Mouse (Mus musculus) neural tube, embryonic 14.5 days (tissue): ENCODE results near the gene Olfr549. TPM values are rescaled to one million over a fixed set of nuclear protein-coding genes. Genes with fewer than 3 reads are reported as not detected.

Source experiments
- ATAC-seq: fragments of 200-750 bp; cut with Nextera tagmentation; 2 replicates; pipeline ENCODE4 v1.8.0; 2017; ENCODE audit warnings: low read depth, mild to moderate bottlenecking, moderate TSS enrichment, moderate library complexity
- H3K27ac ChIP-seq: fragments of 300-500 bp; sonication (generic); 2 replicates; pipeline ENCODE4 v1.5.1; 2014; ENCODE audit warnings: low read depth, mild to moderate bottlenecking, control low read depth, low read length, moderate library complexity, mixed read lengths
- H3K27me3 ChIP-seq: fragments of 300-500 bp; sonication (generic); 2 replicates; pipeline ENCODE4 v1.6.1; 2014; ENCODE audit warnings: low read length; ENCODE audit not compliant: control insufficient read depth, insufficient read depth
- H3K36me3 ChIP-seq: fragments of 300-500 bp; sonication (generic); 2 replicates; pipeline ENCODE4 v1.6.1; 2014; ENCODE audit warnings: low read length, mixed read lengths; ENCODE audit not compliant: control insufficient read depth, insufficient read depth
- H3K4me1 ChIP-seq: fragments of 300-500 bp; sonication (generic); 2 replicates; pipeline ENCODE4 v1.6.1; 2014; ENCODE audit warnings: low read length; ENCODE audit not compliant: control insufficient read depth, insufficient read depth
- H3K4me2 ChIP-seq: fragments of 300-500 bp; sonication (generic); 2 replicates; pipeline ENCODE4 v1.6.1; 2014; ENCODE audit warnings: mild to moderate bottlenecking, low read depth, low read length, control low read depth
- H3K4me3 ChIP-seq: fragments of 300-500 bp; sonication (generic); 2 replicates; pipeline ENCODE4 v1.5.1; 2014; ENCODE audit warnings: low read depth, low read length, control low read depth, mixed read lengths
- H3K9ac ChIP-seq: fragments of 300-500 bp; sonication (generic); replicated peaks from 2 replicates; pipeline ENCODE4 v1.6.1; 2014; ENCODE audit warnings: low read depth, mild to moderate bottlenecking, control low read depth, low read length, mixed read lengths
- H3K9me3 ChIP-seq: fragments of 300-500 bp; sonication (generic); 2 replicates; pipeline ENCODE4 v1.6.1; 2016; ENCODE audit warnings: low read length; ENCODE audit not compliant: control insufficient read depth
- WGBS: fragments of 180-500 bp; shearing (Covaris S2); extraction: QIAGEN DNeasy Blood & Tissue Kit; methylation state at CpG from one replicate; pipeline ENCODE4 v1.1.7; 2014; 5-methylcytosine and 5-hydroxymethylcytosine counted together
- polyA plus RNA-seq: library from polyadenylated mRNA; unstranded; fragments of >200 nt; fragmentation: Nextera tagmentation; extraction: Ambion mirVana; gene quantifications from 2 replicates; pipeline ENCODE4 v1.2.1, GENCODE M21; 2014

Olfr549 gene
- polyA plus RNA-seq, 1 experiment from 2014 or later, result not detected

DNA sequence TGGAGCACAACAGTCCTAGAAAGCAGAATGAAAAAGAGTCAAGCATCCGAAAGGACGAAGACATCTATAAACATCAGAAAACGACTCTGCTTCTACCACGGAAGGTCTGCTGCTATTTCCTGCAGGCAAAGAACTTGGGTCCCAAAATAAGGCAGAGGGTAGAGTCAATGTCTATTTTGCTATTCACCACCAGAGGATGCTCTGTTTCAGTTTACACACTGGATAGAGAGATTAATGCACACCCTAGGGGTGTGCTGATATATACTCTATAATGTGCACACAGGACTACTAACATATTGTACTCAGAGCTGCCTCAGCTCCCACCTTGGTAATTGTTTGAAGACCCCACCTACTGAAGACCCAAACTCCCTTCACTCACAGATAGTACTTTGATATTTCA is 16.5 kb downstream of the Olfr549 start:
- H3K27me3 ChIP-seq, result no peaks in the 10 kb centered on the region
- ATAC-seq, result no peak
- no peaks in the 10 kb centered on the region for H3K36me3 ChIP-seq
- H3K9ac ChIP-seq, result no peak overlapping the region
- H3K9me3 ChIP-seq, result no peaks in the 10 kb centered on the region
- H3K4me1 ChIP-seq, result no peaks in the 10 kb centered on the region
- 87% methylated on average over 4 of the region's 4 CpGs for WGBS
- no peak overlapping the region for H3K4me3 ChIP-seq
- no peak overlapping the region for H3K4me2 ChIP-seq
- H3K27ac ChIP-seq, result no peak overlapping the region

DNA sequence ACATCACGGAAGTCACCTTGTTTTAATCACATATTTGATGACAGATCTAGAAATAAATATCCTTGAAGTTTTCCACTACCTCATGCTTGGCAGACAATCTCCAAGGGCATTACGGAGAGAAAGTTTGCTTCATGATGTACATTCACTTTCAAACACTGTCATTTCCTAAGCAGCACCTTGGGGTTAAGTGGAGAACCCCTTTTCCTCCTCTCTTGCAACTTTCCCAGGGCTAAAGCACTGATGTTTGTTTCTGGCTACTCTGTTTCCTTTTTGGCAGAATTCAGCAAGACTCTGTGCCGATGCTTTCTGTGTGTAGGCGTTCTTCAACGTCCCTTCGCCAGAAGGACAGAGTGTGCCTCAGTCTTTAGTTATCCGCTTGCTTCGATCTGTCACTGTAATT is 21.5 kb downstream of the Olfr549 start, which contains the start of gene Olfr550:
Gene Olfr550, plus strand, starts transcription at position 301 of the 400 bp plus-strand sequence.
- Histone ChIP-seq H3K4me1 (no peaks in the 10 kb centered on the region), H3K27me3 (no peaks in the 10 kb centered on the region), H3K4me3 (no peak within 1 kb of the TSS), H3K9ac (no peak within 1 kb of the TSS), H3K9me3 (no peaks in the 10 kb centered on the region), H3K36me3 (no peaks in the 10 kb centered on the region), H3K27ac (no peak within 1 kb of the TSS), H3K4me2 (no peak within 1 kb of the TSS)
- ATAC-seq, result no peak
- 93% methylated on average over 8 of the region's 8 CpGs for WGBS

DNA sequence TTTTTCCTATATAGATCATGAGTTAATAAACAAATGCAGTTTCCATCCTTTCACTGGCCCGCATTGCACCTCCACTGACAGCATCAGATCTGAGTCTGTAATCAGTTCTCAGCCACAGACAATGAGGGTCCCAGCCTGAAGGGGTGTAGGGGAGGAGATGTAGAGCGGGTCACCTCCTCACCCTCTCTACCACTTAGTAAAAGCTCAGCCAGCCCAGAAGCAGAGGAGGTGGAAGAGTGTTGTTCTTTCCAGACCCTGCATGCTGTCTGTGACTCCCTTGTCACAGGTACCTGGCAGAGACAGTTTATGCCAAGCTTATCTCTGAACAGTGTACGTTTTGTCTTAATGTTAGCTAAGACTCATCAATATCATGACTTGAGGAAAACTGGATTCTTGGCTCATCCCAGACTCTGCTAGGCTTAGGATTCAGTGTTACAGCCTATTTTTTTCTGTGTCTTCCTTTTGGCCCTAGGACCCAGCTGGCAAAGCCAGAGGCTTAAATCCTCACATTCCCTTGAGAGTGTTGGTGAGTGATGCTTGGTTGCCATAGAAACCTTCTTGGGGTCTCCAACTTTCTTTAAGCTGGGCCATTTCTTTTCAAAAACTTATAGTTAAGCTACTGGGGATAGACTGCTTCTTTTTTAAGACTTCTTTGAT is 23.6 kb downstream of the Olfr549 start:
- WGBS, result 71% methylated on average over 3 of the region's 3 CpGs
- H3K4me2 ChIP-seq, result no peak overlapping the region
- H3K4me3 ChIP-seq, result no peak overlapping the region
- no peak overlapping the region for H3K9ac ChIP-seq
- no peak; the same call in 1 of the 2 replicates for ATAC-seq
- H3K4me1 ChIP-seq, result no peaks in the 10 kb centered on the region
- no peaks in the 10 kb centered on the region for H3K36me3 ChIP-seq
- H3K27me3 ChIP-seq, result no peaks in the 10 kb centered on the region
- H3K27ac ChIP-seq, result no peak overlapping the region
- no peaks in the 10 kb centered on the region for H3K9me3 ChIP-seq

DNA sequence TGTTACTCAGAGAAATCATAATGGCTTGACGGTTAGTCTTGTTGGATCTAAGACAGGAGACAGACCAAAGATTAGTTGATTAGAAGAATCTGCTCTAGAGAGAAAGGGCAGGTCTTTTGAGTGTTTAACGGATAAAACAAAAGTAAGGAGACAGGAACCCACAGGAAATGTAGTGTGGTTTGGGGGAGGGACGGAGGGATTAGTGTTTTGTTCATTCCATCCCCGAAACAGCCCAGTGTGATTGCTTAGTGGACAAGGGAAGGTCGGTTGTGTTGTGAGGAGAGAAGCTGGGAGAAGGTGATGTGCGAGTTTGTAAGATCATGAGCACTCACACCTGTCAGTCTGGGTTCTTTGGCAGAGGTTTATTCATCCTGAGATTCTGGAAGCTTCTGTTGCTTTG is 26.3 kb downstream of the Olfr549 start:
- WGBS, result 81% methylated on average over 6 of the region's 6 CpGs
- no peak overlapping the region for H3K27ac ChIP-seq
- no peak for ATAC-seq
- H3K9ac ChIP-seq, result no peak overlapping the region
- no peaks in the 10 kb centered on the region for H3K9me3 ChIP-seq
- no peak overlapping the region for H3K4me2 ChIP-seq
- H3K4me3 ChIP-seq, result no peak overlapping the region
- H3K27me3 ChIP-seq, result no peaks in the 10 kb centered on the region
- H3K36me3 ChIP-seq, result no peaks in the 10 kb centered on the region
- H3K4me1 ChIP-seq, result no peaks in the 10 kb centered on the region

DNA sequence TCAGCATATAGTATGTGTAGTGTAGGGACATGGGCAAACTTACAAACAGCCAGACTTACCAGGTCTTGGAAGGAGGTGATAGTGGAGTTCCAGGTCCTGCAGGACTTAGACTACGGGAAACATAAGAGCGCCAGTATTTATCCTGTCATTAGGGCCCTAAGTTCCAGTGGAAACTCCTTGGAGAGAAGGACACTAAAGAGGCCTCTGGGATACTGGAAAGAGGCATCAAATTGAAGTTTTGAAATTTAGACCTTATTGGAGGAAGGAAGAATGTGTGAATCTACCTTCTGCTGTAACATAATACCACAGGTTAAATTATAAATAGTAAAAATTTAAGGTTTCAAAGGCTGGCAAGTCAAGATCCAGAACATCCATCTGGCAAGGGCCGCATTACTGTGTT is 42.1 kb downstream of the Olfr549 start, which contains the start of gene Olfr551:
Gene Olfr551, minus strand, starts transcription at position 101 of the 400 bp plus-strand sequence.
- Histone ChIP-seq H3K36me3 (no peaks in the 10 kb centered on the region), H3K4me2 (no peak within 1 kb of the TSS), H3K4me1 (no peaks in the 10 kb centered on the region), H3K9me3 (no peaks in the 10 kb centered on the region), H3K4me3 (no peak within 1 kb of the TSS), H3K27ac (no peak within 1 kb of the TSS), H3K27me3 (no peaks in the 10 kb centered on the region), H3K9ac (no peak within 1 kb of the TSS)
- ATAC-seq, result no peak
- 94% methylated on average over 3 of the region's 3 CpGs for WGBS

DNA sequence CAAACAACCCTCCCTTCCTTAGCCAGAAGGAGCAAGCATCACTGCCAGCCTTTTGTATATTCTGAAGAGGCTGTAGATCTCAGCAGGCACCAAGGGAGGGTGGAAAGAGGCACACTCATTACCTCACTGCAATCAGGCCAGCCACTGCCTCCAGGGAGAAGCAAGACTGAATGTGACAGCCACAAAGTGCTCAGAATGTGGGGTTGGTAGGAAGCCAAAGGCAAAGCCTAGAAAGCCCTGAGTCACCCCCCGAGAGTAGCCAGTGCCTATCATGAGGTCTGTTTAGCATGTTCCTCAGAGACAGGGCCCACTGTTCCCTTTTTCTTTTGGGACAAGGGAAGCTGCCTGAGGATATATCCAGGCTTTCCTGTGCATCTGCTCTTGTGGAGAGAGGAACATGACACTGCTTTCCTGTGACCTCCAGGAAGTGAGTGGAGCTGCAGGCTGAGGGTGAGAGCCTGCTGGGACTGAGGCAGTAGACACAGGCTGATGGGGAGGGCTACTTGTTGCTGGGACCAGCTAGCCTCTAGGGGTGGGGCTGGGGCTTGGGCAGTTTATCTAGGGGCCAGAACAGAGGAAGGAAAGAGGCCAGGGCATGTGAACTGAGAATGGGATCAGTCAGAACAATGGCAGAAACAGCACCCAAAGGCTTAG is 47.8 kb downstream of the Olfr549 start, which contains the start of gene Olfr552:
Gene Olfr552, plus strand, starts transcription at position 393 of the 654 bp plus-strand sequence.
- Histone ChIP-seq H3K4me1 (no peaks in the 10 kb centered on the region), H3K4me2 (no peak within 1 kb of the TSS), H3K9me3 (no peaks in the 10 kb centered on the region), H3K9ac (no peak within 1 kb of the TSS), H3K36me3 (no peaks in the 10 kb centered on the region), H3K27me3 (no peaks in the 10 kb centered on the region), H3K27ac (no peak within 1 kb of the TSS), H3K4me3 (no peak within 1 kb of the TSS)
- ATAC-seq, result no peak
- WGBS, result 72% methylated on average over 1 of the region's 1 CpGs

Other genes starting within 250 kb of the Olfr549 start
- 35.3 and 37.6 TPM in 2 replicates for gene Rrm1, start 108.2 kb upstream of the Olfr549 start, polyA plus RNA-seq
- gene Olfr543, start 68.2 kb upstream of the Olfr549 start, polyA plus RNA-seq, result 0.80 and 1.3 TPM in 2 replicates
- gene Olfr544, start 61.6 kb upstream of the Olfr549 start, polyA plus RNA-seq, result 0.12 and 0.21 TPM in 2 replicates
- 0.19 and 0.37 TPM in 2 replicates for gene Olfr545, start 50.3 kb upstream of the Olfr549 start, polyA plus RNA-seq
- gene Olfr547, start 15.1 kb upstream of the Olfr549 start, polyA plus RNA-seq, result not detected in 2 replicates
- gene Olfr548-ps1, start 9.0 kb upstream of the Olfr549 start, polyA plus RNA-seq, result not detected in 2 replicates
- 0.11 and 0.58 TPM in 2 replicates for gene Trim21, start 15.6 kb downstream of the Olfr549 start, polyA plus RNA-seq
- not detected in 2 replicates for gene Olfr550, start 21.6 kb downstream of the Olfr549 start, polyA plus RNA-seq
- gene Olfr551, start 42.0 kb downstream of the Olfr549 start, polyA plus RNA-seq, result not detected in 2 replicates
- not detected in 2 replicates for gene Olfr552, start 47.9 kb downstream of the Olfr549 start, polyA plus RNA-seq
- gene Olfr553, start 68.3 kb downstream of the Olfr549 start, polyA plus RNA-seq, result not detected in 2 replicates
- not detected in 2 replicates for gene Olfr554, start 88.6 kb downstream of the Olfr549 start, polyA plus RNA-seq
- gene Olfr555, start 109.0 kb downstream of the Olfr549 start, polyA plus RNA-seq, result not detected in 2 replicates
- gene Olfr556, start 115.0 kb downstream of the Olfr549 start, polyA plus RNA-seq, result not detected in 2 replicates
- 8.0 and 8.7 TPM in 2 replicates for gene Trim68, start 137.5 kb downstream of the Olfr549 start, polyA plus RNA-seq
- gene Olfr557, start 146.0 kb downstream of the Olfr549 start, polyA plus RNA-seq, result not detected in 2 replicates
- gene Olfr558, start 152.3 kb downstream of the Olfr549 start, polyA plus RNA-seq, result 0.12 and 0.36 TPM in 2 replicates
- not detected in 2 replicates for gene Olfr33, start 169.2 kb downstream of the Olfr549 start, polyA plus RNA-seq
- not detected in 2 replicates for gene Olfr559, start 177.6 kb downstream of the Olfr549 start, polyA plus RNA-seq
- not detected in 2 replicates for gene Olfr560, start 209.5 kb downstream of the Olfr549 start, polyA plus RNA-seq
- gene Olfr78, start 209.6 kb downstream of the Olfr549 start, polyA plus RNA-seq, result 0.19 TPM in 1 of 2 replicates, not detected in the other
- not detected in 2 replicates for gene Olfr561, start 221.4 kb downstream of the Olfr549 start, polyA plus RNA-seq